Mouse (Mus musculus) stomach, postnatal 0 days (tissue): ENCODE data around the gene Ambra1. TPM values are rescaled to one million over a fixed set of nuclear protein-coding genes. Genes with fewer than 3 reads are reported as not detected.

Experiments
- ATAC-seq: fragments of 200-750 bp; cut with Nextera tagmentation; 2 replicates; pipeline ENCODE4 v1.8.0; 2017; ENCODE audit not compliant: low FRiP score, low TSS enrichment
- DNase-seq: peaks from one replicate; pipeline ENCODE4 v3.0.0-alpha.2; 2016; ENCODE audit warnings: low spot score
- H3K27ac ChIP-seq: fragments of 300-500 bp; sonication (generic); replicated peaks from 2 replicates; pipeline ENCODE4 v1.5.1; 2014; ENCODE audit warnings: mild to moderate bottlenecking, control low read depth
- H3K27me3 ChIP-seq: fragments of 300-500 bp; sonication (generic); 2 replicates; pipeline ENCODE4 v1.6.1; 2014; ENCODE audit warnings: low read length; ENCODE audit not compliant: control insufficient read depth, insufficient read depth
- H3K36me3 ChIP-seq: fragments of 300-500 bp; sonication (generic); 2 replicates; pipeline ENCODE4 v1.6.1; 2014; ENCODE audit warnings: low read length, mixed read lengths; ENCODE audit not compliant: control insufficient read depth, insufficient read depth
- H3K4me1 ChIP-seq: fragments of 300-500 bp; sonication (generic); replicated peaks from 2 replicates; pipeline ENCODE4 v1.6.1; 2014; ENCODE audit warnings: antibody characterized with exemption; ENCODE audit not compliant: control insufficient read depth, insufficient read depth
- H3K4me2 ChIP-seq: fragments of 300-500 bp; sonication (generic); replicated peaks from 2 replicates; pipeline ENCODE4 v1.6.1; 2014; ENCODE audit warnings: low read depth, mild to moderate bottlenecking, control low read depth, moderate library complexity
- H3K4me3 ChIP-seq: fragments of 300-500 bp; sonication (generic); 2 replicates; pipeline ENCODE4 v1.5.1; 2014; ENCODE audit warnings: low read depth, low read length, control low read depth
- H3K9ac ChIP-seq: fragments of 300-500 bp; sonication (generic); 2 replicates; pipeline ENCODE4 v1.6.1; 2014; ENCODE audit warnings: mild to moderate bottlenecking, low read length, control low read depth, mixed read lengths
- H3K9me3 ChIP-seq: fragments of 300-500 bp; sonication (generic); 2 replicates; pipeline ENCODE4 v1.6.1; 2016; ENCODE audit warnings: low read length; ENCODE audit not compliant: control insufficient read depth
- CTCF ChIP-seq: IDR thresholded peaks from 2 replicates; pipeline ENCODE4 v1.5.1; 2016; ENCODE audit warnings: antibody characterized with exemption, low read depth, mild to moderate bottlenecking, moderate library complexity
- EP300 ChIP-seq: optimal IDR thresholded peaks from 2 replicates; pipeline ENCODE3; 2016; ENCODE audit warnings: antibody characterized with exemption
- WGBS: fragments of 180-500 bp; shearing (Covaris S2); extraction: QIAGEN DNeasy Blood & Tissue Kit; methylation state at CpG from one replicate; pipeline ENCODE4 v1.1.7; 2014; 5-methylcytosine and 5-hydroxymethylcytosine counted together
- polyA plus RNA-seq: library from polyadenylated mRNA; unstranded; fragments of >200 nt; fragmentation: Nextera tagmentation; extraction: Ambion mirVana; gene quantifications from 2 replicates; pipeline ENCODE4 v1.2.1, GENCODE M21; 2015

The Ambra1 gene
- polyA plus RNA-seq, 1 experiment from 2014 or later: 5.7 TPM

GRCm38 (mm10) chr2:91876000-91876805 is 146.3 kb downstream of the Ambra1 start:
- Histone ChIP-seq H3K4me2 (no peak overlapping the region), H3K36me3 (no peaks in the 10 kb centered on the region), H3K9me3 (no peaks in the 10 kb centered on the region), H3K27ac (no peak overlapping the region), H3K27me3 (no peaks in the 10 kb centered on the region), H3K4me3 (no peak overlapping the region), H3K9ac (no peak overlapping the region), H3K4me1 (no peaks in the 10 kb centered on the region)
- ATAC-seq (no peak), DNase-seq (no peak)
- no peak for TF ChIP-seq CTCF
- no peak for TF ChIP-seq EP300
- 73% methylated on average over 9 of the region's 9 CpGs for WGBS

GRCm38 (mm10) chr2:91876806-91877140 is 146.8 kb downstream of the Ambra1 start:
- ATAC-seq (no peak), DNase-seq (no peak)
- H3K9me3 ChIP-seq: no peaks in the 10 kb centered on the region
- H3K27ac ChIP-seq: no peak overlapping the region
- WGBS: 79% methylated on average over 2 of the region's 2 CpGs
- H3K4me3 ChIP-seq: no peak overlapping the region
- H3K9ac ChIP-seq: no peak overlapping the region
- H3K27me3 ChIP-seq: no peaks in the 10 kb centered on the region
- no peaks in the 10 kb centered on the region for H3K4me1 ChIP-seq
- no peak overlapping the region for H3K4me2 ChIP-seq
- no peaks in the 10 kb centered on the region for H3K36me3 ChIP-seq
- TF ChIP-seq CTCF (no peak), EP300 (no peak)

GRCm38 (mm10) chr2:91878387-91879180 is 148.7 kb downstream of the Ambra1 start:
- no peak for ATAC-seq

GRCm38 (mm10) chr2:91883961-91884360 is 154.0 kb downstream of the Ambra1 start:
- TF ChIP-seq EP300: no peak
- TF ChIP-seq CTCF: no peak
- no peaks in the 10 kb centered on the region for H3K4me1 ChIP-seq
- DNase-seq (no peak), ATAC-seq (no peak)
- no peak overlapping the region for H3K9ac ChIP-seq
- H3K27me3 ChIP-seq: no peaks in the 10 kb centered on the region
- H3K27ac ChIP-seq: no peak overlapping the region
- H3K4me3 ChIP-seq: no peak overlapping the region
- H3K9me3 ChIP-seq: no peaks in the 10 kb centered on the region
- no peak overlapping the region for H3K4me2 ChIP-seq
- 69% methylated on average over 4 of the region's 4 CpGs for WGBS
- H3K36me3 ChIP-seq: peaks cover 10% of the 10 kb centered on the region

More at GRCm38 (mm10) chr2:91878387-91879180, 148.7 kb downstream of the Ambra1 start:
- no peak overlapping the region for H3K4me3 ChIP-seq
- WGBS: 56% methylated on average over 7 of the region's 7 CpGs
- no peak overlapping the region for H3K4me2 ChIP-seq
- TF ChIP-seq CTCF (no peak), EP300 (no peak)
- no peak for DNase-seq
- H3K27ac ChIP-seq: no peak overlapping the region
- no peaks in the 10 kb centered on the region for H3K27me3 ChIP-seq
- H3K36me3 ChIP-seq: no peaks in the 10 kb centered on the region
- no peaks in the 10 kb centered on the region for H3K4me1 ChIP-seq
- H3K9ac ChIP-seq: no peak overlapping the region
- no peaks in the 10 kb centered on the region for H3K9me3 ChIP-seq

- Histone ChIP-seq H3K9ac (no peak overlapping the region), H3K4me2 (no peak overlapping the region), H3K27me3 (no peaks in the 10 kb centered on the region), H3K4me1 (no peaks in the 10 kb centered on the region), H3K27ac (no peak overlapping the region), H3K36me3 (peaks cover 10% of the 10 kb centered on the region), H3K4me3 (no peak overlapping the region), H3K9me3 (no peaks in the 10 kb centered on the region)
- TF ChIP-seq CTCF (no peak), EP300 (no peak)
- DNase-seq (no peak), ATAC-seq (no peak)
- 51% methylated on average over 4 of the region's 4 CpGs for WGBS
Observed at GRCm38 (mm10) chr2:91884616-91885015, 154.7 kb downstream of the Ambra1 start.

GRCm38 (mm10) chr2:91894716-91895115 is 164.8 kb downstream of the Ambra1 start:
- TF ChIP-seq CTCF (no peak), EP300 (no peak)
- no peak overlapping the region for H3K27ac ChIP-seq
- 72% methylated on average over 3 of the region's 3 CpGs for WGBS

More at GRCm38 (mm10) chr2:91894716-91895115, 164.8 kb downstream of the Ambra1 start:
- Histone ChIP-seq H3K27me3 (no peaks in the 10 kb centered on the region), H3K4me3 (no peak overlapping the region), H3K36me3 (0 out of 2 replicates have a peak, but pooled peaks cover 3% of the 10 kb centered on the region), H3K9me3 (no peaks in the 10 kb centered on the region), H3K9ac (no peak overlapping the region), H3K4me2 (no peak overlapping the region), H3K4me1 (no peaks in the 10 kb centered on the region)
- ATAC-seq (no peak), DNase-seq (no peak)
